Mouse (Mus musculus) intestine, embryonic 14.5 days (tissue): ENCODE results near the gene Nav2. TPM values are rescaled to one million over a fixed set of nuclear protein-coding genes. Genes with fewer than 3 reads are reported as not detected.

Experiments
- ATAC-seq: fragments of 200-750 bp; cut with Nextera tagmentation; replicated peaks from 2 replicates; pipeline ENCODE4 v1.8.0; 2017; ENCODE audit warnings: low read depth, moderate number of reproducible peaks, moderate TSS enrichment, moderate library complexity; ENCODE audit not compliant: low FRiP score, low TSS enrichment
- DNase-seq: peaks from one replicate; pipeline ENCODE4 v3.0.0-alpha.2; 2018; ENCODE audit warnings: low spot score
- H3K27ac ChIP-seq: fragments of 300-500 bp; sonication (generic); 2 replicates; pipeline ENCODE4 v1.5.1; 2014; ENCODE audit warnings: low read depth, mild to moderate bottlenecking, control low read depth
- H3K27me3 ChIP-seq: fragments of 300-500 bp; sonication (generic); replicated peaks from 2 replicates; pipeline ENCODE4 v1.6.1; 2014; ENCODE audit warnings: low read length, control low read depth; ENCODE audit not compliant: control insufficient read depth, insufficient read depth
- H3K36me3 ChIP-seq: fragments of 300-500 bp; sonication (generic); 2 replicates; pipeline ENCODE4 v1.6.1; 2014; ENCODE audit warnings: low read length, control low read depth; ENCODE audit not compliant: control insufficient read depth, insufficient read depth
- H3K4me1 ChIP-seq: fragments of 300-500 bp; sonication (generic); replicated peaks from 2 replicates; pipeline ENCODE4 v1.6.1; 2014; ENCODE audit warnings: low read length, control low read depth, mixed read lengths; ENCODE audit not compliant: control insufficient read depth, insufficient read depth
- H3K4me2 ChIP-seq: fragments of 300-500 bp; sonication (generic); 2 replicates; pipeline ENCODE4 v1.6.1; 2014; ENCODE audit warnings: low read length
- H3K4me3 ChIP-seq: fragments of 300-500 bp; sonication (generic); 2 replicates; pipeline ENCODE4 v1.5.1; 2014; ENCODE audit warnings: low read depth, low read length, control low read depth, mixed read lengths
- H3K9ac ChIP-seq: fragments of 300-500 bp; sonication (generic); 2 replicates; pipeline ENCODE4 v1.6.1; 2014; ENCODE audit warnings: mild to moderate bottlenecking, low read length
- H3K9me3 ChIP-seq: fragments of 300-500 bp; sonication (generic); 2 replicates; pipeline ENCODE4 v1.6.1; 2016; ENCODE audit warnings: low read length, control low read depth; ENCODE audit not compliant: control insufficient read depth
- WGBS: fragments of 180-500 bp; shearing (Covaris S2); extraction: QIAGEN DNeasy Blood & Tissue Kit; methylation state at CpG from one replicate; pipeline ENCODE4 v1.1.7; 2014; 5-methylcytosine and 5-hydroxymethylcytosine counted together
- polyA plus RNA-seq: library from polyadenylated mRNA; unstranded; fragments of >200 nt; fragmentation: Nextera tagmentation; extraction: Ambion mirVana; gene quantifications from 2 replicates; pipeline ENCODE4 v1.2.1, GENCODE M21; 2014

Nav2 gene
- polyA plus RNA-seq, 1 experiment from 2014 or later, result 31.5 TPM

DNA sequence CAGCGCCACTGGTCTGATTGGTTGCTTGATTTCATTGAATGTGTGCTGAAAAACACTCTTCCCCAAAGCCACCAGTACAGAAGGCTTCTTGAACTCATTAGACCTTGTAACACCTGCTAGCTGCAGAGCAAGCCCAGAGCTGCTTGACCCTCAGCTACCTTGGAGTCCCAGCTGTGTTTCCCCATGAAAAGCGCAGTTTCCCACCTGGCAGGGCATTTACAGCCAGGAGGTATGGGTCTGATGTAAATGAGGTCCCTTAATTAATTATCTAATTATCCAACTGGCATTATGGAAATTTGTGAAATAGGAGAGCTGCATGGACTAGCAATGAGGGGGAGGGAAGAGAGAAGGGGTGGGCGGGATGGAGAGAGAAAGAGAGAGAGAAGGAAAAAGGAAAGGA, 500.7 kb downstream of the Nav2 start:
- H3K4me1 ChIP-seq, result no peaks in the 10 kb centered on the region
- no peak overlapping the region for H3K4me3 ChIP-seq
- WGBS, result 90% methylated on average over 3 of the region's 3 CpGs
- ATAC-seq, result no peak
- peaks cover 14% of the 10 kb centered on the region; the same call in 1 of the 2 replicates for H3K36me3 ChIP-seq
- H3K27ac ChIP-seq, result no peak overlapping the region
- H3K9me3 ChIP-seq, result no peaks in the 10 kb centered on the region
- no peak overlapping the region for H3K9ac ChIP-seq
- no peak overlapping the region for H3K4me2 ChIP-seq
- no peaks in the 10 kb centered on the region for H3K27me3 ChIP-seq
- no peak for DNase-seq

DNA sequence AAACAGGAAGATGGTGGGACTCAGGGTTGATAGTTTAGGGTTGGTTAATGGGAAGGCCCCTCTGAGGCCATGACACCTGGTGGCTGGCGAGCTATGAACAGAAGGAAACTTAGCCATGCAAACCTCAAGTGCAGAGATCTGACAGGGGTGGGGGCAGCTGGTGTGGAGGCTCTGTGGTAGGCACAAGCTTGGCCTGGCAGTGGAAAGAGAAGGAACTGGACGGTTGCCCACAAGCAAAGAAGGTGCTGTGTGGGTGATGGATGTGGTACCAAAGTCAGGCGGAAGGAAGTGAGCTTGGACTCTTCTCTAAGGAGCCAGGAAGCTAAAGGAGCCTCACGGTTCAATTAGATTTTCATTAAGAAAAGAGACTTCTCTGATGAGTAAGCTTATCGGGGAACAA, 501.7 kb downstream of the Nav2 start:
- no peak overlapping the region for H3K9ac ChIP-seq
- H3K4me1 ChIP-seq, result no peaks in the 10 kb centered on the region
- no peaks in the 10 kb centered on the region for H3K27me3 ChIP-seq
- no peak overlapping the region for H3K4me3 ChIP-seq
- WGBS, result 84% methylated on average over 5 of the region's 5 CpGs
- no peak overlapping the region for H3K27ac ChIP-seq
- DNase-seq (no peak), ATAC-seq (no peak)
- H3K9me3 ChIP-seq, result no peaks in the 10 kb centered on the region
- no peak overlapping the region for H3K4me2 ChIP-seq
- peaks cover 14% of the 10 kb centered on the region; the same call in 1 of the 2 replicates for H3K36me3 ChIP-seq

DNA sequence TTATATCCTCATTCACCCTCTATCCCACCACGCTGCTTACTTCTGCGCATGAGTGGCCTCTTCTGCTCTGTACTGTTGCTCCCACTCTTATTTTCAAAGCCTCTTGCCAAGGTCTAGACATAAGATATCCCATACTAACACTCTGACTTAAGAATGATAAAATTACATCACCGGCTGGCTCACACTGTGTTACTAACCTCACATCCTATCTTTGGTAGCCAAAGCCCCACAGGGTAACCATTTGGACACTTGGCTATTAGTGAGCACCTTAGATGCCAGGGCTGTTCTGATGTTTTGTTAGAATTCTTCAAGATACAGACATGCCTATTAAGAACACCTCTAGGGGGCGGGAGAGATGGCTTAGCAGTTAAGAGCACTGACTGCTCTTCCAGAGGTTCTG, 502.4 kb downstream of the Nav2 start:
- H3K4me3 ChIP-seq, result no peak overlapping the region
- WGBS, result 91% methylated on average over 4 of the region's 4 CpGs
- H3K4me2 ChIP-seq, result no peak overlapping the region
- DNase-seq (no peak), ATAC-seq (no peak)
- H3K27me3 ChIP-seq, result no peaks in the 10 kb centered on the region
- H3K36me3 ChIP-seq, result peaks cover 14% of the 10 kb centered on the region; the same call in 1 of the 2 replicates
- H3K9me3 ChIP-seq, result no peaks in the 10 kb centered on the region
- no peak overlapping the region for H3K9ac ChIP-seq
- no peak overlapping the region for H3K27ac ChIP-seq
- no peaks in the 10 kb centered on the region for H3K4me1 ChIP-seq

DNA sequence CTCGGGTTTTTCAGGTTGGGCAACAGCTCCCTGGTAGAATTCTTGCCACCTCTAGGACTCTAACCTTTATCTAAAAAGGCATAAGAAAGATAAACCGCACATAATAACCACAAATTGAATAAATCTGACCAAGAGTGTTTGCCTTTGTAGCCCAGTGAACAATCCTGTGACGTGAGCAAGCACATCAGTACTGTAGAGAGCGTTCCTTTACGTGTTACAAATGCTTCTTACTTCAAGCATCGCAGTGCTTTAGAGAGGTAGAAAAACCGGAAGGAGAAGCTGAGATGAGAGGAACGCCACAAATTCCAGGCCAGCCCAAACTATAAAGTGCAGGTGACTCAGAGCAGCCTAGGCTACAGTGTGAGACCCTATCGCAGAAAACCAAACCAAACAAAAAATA, 503.3 kb downstream of the Nav2 start:
- H3K27me3 ChIP-seq, result no peaks in the 10 kb centered on the region
- no peak overlapping the region for H3K4me2 ChIP-seq
- H3K4me3 ChIP-seq, result no peak overlapping the region
- H3K9ac ChIP-seq, result no peak overlapping the region
- DNase-seq (no peak), ATAC-seq (no peak)
- H3K9me3 ChIP-seq, result no peaks in the 10 kb centered on the region
- H3K4me1 ChIP-seq, result no peaks in the 10 kb centered on the region
- 90% methylated on average over 9 of the region's 9 CpGs for WGBS
- no peak overlapping the region for H3K27ac ChIP-seq
- H3K36me3 ChIP-seq, result peaks cover 14% of the 10 kb centered on the region; the same call in 1 of the 2 replicates

DNA sequence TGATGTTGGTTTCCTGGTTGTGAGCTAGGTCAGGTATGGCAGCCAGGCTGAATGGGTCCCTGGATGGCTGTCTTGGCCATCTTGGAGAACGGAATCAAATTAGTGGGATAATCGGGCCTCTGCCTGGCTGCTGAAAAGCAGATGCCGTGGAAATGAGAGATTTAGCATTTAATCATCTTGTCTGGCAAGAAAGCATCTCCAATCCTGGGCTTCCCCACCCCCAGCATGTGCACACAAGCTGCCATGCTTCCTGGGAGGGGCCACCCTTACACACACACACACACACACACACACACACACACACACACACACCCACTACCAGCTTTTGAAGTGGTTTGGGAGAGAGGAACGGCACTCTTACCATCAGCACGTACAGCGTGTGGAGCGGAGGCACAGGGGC, 506.6 kb downstream of the Nav2 start:
- Histone ChIP-seq H3K4me1 (no peaks in the 10 kb centered on the region), H3K4me3 (no peak overlapping the region), H3K9me3 (no peaks in the 10 kb centered on the region), H3K4me2 (no peak overlapping the region), H3K9ac (no peak overlapping the region), H3K36me3 (peaks cover 14% of the 10 kb centered on the region), H3K27me3 (no peaks in the 10 kb centered on the region), H3K27ac (no peak overlapping the region)
- WGBS, result 84% methylated on average over 7 of the region's 7 CpGs
- no peak for ATAC-seq
- DNase-seq, result no peak

DNA sequence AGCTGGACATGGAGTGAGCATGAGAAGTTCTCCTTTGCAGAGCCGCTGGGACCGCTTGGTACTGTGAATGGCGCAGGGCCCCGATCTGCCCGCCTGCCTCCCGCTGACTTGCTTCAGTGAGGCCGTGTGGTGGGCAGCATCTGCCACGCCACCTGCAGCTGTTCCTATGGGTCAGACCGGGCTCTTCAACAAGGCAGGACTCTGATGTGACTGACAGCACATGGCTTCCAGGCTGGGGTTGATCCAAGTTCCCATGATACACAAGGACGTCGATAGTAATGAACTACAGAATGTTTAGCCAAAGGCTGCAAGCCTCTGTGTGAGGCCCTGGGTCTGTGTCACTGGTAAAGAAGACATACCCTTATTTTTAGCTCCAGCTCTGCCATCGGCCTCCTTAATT, 507.2 kb downstream of the Nav2 start:
- Histone ChIP-seq H3K9ac (no peak overlapping the region), H3K4me1 (no peaks in the 10 kb centered on the region), H3K27ac (no peak overlapping the region), H3K4me3 (no peak overlapping the region), H3K4me2 (no peak overlapping the region), H3K27me3 (no peaks in the 10 kb centered on the region), H3K9me3 (no peaks in the 10 kb centered on the region), H3K36me3 (peaks cover 18% of the 10 kb centered on the region)
- DNase-seq, result no peak
- no peak for ATAC-seq
- WGBS, result 93% methylated on average over 12 of the region's 12 CpGs

DNA sequence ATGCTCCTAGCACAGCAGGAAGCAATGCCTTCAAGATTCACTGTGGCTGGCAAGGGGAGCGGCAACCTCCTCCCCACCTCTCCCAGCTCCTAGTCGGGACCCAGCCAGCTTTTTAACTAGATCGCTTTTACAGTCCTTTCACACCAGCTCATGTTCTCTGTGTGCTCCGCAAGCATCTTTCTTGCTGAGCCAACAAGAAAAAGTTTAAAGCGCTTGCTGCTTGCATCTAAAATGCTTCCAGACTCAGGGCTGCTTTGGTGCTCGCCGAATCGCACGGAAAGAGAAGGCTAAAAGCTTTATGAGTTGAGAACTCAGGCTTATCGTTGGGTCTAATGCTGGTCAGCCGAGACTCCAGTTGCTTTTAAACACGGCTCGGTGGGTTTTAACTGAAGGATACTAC, 510.3 kb downstream of the Nav2 start:
- WGBS, result 83% methylated on average over 13 of the region's 13 CpGs
- Histone ChIP-seq H3K27ac (no peak overlapping the region), H3K4me1 (no peaks in the 10 kb centered on the region), H3K27me3 (no peaks in the 10 kb centered on the region), H3K9me3 (no peaks in the 10 kb centered on the region), H3K4me3 (no peak overlapping the region), H3K36me3 (peaks cover 9% of the 10 kb centered on the region; the same call in 1 of the 2 replicates), H3K9ac (no peak overlapping the region), H3K4me2 (no peak overlapping the region)
- DNase-seq (no peak), ATAC-seq (no peak)

DNA sequence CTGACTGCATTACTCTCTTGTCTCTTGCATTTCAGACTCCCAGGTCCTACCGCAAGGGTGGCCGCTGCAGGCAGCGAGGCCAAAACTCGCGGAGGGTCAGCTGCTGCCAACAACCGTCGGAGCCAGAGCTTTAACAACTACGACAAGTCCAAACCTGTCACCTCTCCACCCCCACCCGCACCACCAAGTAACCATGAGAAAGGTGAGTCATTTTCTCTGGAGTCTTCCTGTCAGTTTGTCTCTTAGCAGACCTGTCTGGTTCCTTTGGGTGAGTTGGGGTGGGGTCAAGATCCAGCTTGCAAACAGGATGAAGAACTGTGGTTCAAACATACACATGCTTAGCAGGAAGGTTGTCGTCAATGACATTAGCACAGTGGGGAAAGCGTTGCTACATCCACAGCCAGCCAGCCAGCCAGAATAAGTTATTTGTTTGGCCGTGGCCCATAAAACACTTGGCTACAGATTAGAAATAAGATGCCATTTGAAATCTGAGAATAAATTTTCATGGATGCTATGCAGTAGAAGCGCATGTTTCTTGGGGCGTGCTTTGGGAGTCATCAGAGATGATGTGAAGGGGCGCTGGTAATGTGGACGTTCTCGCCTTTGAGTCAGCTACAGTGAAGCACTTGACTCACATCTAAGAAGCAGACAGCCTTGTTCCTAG, 511.8 kb downstream of the Nav2 start:
- Histone ChIP-seq H3K27me3 (no peaks in the 10 kb centered on the region), H3K9ac (no peak overlapping the region), H3K4me1 (no peaks in the 10 kb centered on the region), H3K27ac (no peak overlapping the region), H3K4me2 (no peak overlapping the region), H3K36me3 (peaks cover 9% of the 10 kb centered on the region; the same call in 1 of the 2 replicates), H3K9me3 (no peaks in the 10 kb centered on the region), H3K4me3 (no peak overlapping the region)
- WGBS, result 89% methylated on average over 17 of the region's 17 CpGs
- ATAC-seq (no peak), DNase-seq (no peak)

DNA sequence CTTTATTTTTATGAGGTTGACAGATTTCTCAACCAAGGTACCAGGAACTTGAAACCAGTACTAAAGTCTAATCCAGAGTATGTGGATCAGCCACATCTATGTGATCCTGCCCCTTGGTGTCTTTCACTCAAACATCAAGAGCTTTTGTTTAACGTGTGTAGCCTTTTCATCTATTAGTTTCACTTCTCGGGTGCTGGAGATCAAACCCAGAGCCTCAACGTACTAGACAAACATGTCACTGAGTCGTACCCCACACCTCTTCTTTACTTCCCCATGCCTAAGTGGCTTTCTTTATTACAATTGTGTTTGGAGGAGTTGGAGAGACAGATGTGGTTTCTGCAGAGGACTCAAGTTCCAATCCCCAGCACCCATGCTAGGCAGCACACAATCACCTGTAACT, 512.7 kb downstream of the Nav2 start:
- no peak overlapping the region for H3K27ac ChIP-seq
- H3K4me1 ChIP-seq, result no peaks in the 10 kb centered on the region
- H3K9me3 ChIP-seq, result no peaks in the 10 kb centered on the region
- no peaks in the 10 kb centered on the region for H3K27me3 ChIP-seq
- H3K4me2 ChIP-seq, result no peak overlapping the region
- ATAC-seq (no peak), DNase-seq (no peak)
- H3K9ac ChIP-seq, result no peak overlapping the region
- H3K4me3 ChIP-seq, result no peak overlapping the region
- whole genome bisulfite sequencing, result 75% methylated on average over 4 of the region's 4 CpGs
- peaks cover 9% of the 10 kb centered on the region; the same call in 1 of the 2 replicates for H3K36me3 ChIP-seq
